Mouse (Mus musculus) brain, embryonic 18.5 days (tissue): ENCODE data around the gene Bpnt1.

ENCODE experiments used
- DNase-seq: peaks from one replicate; pipeline ENCODE4 v3.0.0-alpha.2; 2012; ENCODE audit warnings: low read depth, low spot score

Bpnt1 gene

DNA sequence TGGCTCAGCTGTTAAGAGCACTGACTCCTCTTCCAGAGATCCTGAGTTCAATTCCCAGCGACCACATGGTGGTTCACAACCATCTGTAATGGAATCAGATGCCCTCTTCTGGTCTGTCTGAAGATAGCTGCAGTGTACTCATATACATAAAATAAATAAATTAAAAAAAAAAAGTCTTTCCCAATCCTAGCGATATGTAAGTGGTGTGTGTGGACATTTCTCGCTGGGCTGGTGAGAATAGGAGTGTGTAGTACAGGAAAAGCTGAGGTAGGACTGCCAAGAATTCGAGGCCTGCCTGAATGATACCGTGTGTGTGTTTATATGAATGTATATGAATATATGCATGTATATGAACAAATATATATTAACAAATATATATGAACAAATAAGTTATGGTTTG, 585 bp upstream of the Bpnt1 start:
- DNase-seq = no peak

DNA sequence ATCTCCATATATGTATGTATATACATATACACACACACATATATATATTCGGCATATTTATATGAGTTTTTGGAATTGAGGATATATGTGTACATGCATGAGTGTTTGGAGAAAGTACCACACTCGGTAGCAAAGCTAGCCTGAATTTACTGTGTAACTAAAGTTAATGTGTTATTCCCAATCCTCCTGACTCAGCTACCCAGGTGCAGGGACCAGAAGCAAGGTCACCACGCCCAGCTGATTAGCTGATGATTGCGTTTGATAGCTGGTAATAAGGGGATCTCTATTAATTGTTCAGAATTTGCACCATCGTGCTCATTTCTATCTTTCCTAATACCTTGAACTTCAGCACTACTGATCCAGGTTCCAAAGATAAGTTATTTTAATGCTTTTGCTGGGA, 1.7 kb downstream of the Bpnt1 start:
- DNase-seq = no peak

DNA sequence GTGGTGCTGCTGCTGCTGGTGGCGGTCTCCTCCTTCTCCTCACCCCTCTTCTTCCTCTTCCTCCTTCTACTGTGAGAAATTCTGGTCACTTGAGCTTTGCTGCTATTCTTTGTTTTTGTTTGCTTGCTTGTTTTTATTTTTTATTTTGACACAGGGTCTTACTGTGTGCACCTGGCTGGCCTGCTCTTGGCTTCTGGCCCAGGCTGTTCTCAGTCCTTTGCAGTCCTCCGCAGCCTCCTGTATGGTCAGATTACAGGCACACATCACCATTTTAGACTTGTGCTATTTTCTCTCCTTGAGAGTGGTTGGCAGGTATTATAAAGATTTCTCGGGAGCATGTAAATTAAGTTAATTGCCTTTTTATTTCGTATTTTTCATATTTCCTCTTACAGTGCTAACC, 2.2 kb downstream of the Bpnt1 start:
- DNase-seq = no peak

DNA sequence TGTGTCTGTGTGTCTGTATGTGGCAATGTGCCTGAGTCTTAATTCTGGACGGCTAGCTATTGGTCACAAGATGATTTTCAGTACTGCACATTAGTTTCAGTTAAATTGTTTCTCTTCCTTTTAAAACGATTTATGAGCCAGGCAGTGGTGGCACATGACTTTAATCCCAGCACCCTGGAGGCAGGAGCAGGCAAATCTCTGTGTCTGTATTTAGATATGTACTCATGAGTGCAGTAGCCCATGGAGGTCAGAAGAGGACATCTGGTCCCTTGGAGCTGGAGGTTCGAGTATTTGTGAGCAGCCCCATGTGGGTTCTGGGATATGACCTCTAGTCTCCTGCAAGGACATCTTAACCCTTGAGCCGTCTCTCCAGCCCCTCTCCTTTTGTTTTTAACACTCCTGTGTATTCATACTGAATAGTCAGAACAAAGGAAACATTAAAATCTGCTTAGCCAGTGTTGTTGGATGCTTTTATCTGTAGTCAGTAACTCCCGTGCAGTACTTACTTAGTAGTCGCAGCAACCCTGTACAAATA, 3.3 kb downstream of the Bpnt1 start:
- DNase-seq = no peak

DNA sequence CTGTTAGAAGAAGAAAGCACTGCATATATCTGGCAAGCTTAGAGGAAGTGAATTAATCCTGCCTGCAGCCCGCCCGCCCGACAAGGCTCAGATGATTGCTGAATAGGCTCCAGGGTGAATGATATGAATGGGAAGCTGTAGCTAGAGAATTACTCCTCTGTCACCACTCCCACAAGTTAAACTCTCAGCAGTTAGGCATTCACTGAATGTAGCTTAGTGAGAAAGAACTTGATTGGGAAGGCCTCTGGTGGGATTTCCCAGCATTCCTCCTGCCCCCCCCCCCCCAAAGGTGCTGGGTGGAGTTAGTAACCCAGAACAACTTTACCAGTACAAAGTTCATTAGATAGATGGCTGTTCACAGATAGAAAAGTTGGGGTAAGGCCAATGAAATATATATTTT, 4.6 kb downstream of the Bpnt1 start:
- DNase-seq = no peak

DNA sequence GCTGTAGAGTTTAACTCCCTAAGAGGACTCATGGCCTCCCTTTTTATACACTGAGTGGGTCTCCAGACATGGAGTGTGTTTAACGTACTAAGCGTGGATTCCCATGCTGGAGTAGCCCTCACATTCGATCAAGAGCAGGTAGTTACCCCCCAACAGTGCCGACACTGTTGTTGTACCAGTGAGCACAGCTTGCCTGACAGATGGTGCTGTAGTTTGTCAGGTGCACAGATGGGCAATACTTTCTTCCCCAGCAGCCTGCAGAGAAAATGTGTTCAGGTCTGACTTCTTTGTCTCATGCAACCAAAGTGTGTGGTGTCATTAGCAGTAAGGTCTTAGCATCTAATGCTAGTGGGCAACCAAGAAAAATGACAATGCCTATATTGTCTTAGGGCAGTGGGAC, 10.5 kb downstream of the Bpnt1 start:
- DNase-seq = no peak

DNA sequence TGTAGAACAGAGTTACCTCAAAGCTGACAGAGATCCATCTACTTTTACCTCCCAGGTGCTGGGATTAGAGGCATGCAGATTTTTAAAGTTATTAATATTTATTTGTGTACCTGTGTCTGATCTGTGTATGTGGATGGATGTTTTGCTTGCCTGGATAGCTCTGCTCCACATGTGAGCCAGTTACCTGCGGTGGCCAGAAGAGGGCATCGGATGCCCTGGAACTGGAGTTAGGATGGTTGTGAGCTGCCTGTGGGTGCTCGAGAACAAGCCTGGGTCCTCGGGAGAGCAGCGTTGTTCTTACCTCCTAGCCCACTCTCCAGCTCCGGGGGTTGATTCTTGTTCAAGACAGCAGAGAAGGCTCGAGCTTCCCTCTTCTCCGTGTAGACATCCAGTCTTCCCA, 11.5 kb downstream of the Bpnt1 start:
- DNase-seq = no peak

DNA sequence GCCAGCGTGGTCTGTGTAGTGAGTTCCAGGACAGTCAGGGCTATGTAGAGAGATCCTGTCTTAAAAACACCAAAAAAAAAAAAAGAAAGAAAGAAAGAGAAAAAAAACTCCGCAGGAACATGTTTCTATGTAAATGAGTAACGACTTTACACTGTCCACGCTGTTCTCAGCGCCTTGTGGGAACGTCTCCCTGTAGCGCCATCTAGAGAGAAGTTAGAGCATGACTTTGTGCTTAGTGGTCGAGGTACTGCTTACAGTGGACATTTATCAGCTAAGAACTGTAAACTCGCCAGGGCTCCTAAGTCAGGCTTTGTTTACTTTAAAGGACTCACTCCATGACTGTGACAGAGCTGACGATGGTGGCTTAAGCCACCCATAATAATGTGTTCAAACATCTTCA, 14.2 kb downstream of the Bpnt1 start:
- no peak for DNase-seq

DNA sequence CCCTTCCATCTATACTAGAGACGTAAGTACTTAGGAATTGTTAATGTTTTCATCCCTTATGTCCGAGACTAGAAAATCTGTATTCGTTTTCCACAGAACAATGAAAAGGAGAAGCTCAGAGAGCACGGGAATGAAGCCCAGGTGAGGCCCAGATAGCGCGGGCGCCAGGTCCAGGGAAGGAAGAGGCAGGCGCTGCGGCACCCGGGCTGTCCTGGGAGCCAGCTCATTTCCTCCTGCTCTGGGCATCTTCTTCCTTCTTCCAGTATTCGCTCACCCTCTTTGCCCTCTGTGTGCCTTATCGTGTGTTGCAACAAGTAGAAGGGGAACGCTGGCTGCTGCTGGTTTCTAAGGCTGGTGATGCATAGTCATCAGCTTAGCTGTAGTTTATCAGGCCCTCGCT, 17.8 kb downstream of the Bpnt1 start:
- no peak for DNase-seq

DNA sequence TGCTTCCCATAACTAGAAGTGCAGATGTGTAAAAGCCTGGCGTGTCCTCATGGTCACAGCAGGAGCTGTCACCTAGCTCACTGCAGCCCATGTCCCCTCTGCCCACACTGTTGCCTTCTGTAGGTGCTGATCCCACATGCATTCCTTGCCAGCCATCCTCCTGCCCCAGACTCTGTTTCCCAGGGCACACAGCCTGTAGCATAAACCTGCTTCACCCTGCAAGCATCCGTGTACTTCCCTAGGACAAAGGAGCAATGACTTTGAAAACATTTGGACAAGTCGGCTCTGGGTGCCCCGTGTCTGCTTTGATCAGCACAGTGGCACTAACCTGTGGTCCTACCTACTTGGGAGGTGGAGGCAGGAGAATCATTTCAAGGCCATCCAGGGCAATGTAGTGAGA, 18.7 kb downstream of the Bpnt1 start:
- no peak for DNase-seq

DNA sequence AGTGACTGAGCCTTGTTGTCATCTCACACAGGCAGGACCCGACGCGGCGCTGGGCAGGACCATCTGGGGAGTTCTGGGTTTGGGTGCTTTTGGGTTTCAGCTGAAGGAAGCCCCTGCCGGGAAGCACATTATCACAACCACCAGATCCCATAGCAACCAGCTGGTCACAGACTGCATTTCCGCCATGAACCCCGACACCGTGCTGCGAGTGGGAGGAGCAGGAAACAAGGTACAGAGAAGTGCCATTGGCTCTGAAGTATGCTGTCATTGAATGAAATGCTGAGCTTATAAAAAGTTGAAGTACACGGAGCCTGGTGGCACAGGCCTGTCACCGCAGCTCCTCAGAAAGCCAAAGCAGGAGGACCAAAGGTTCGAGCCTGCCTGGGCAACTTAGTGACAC, 20.2 kb downstream of the Bpnt1 start:
- DNase-seq = no peak

DNA sequence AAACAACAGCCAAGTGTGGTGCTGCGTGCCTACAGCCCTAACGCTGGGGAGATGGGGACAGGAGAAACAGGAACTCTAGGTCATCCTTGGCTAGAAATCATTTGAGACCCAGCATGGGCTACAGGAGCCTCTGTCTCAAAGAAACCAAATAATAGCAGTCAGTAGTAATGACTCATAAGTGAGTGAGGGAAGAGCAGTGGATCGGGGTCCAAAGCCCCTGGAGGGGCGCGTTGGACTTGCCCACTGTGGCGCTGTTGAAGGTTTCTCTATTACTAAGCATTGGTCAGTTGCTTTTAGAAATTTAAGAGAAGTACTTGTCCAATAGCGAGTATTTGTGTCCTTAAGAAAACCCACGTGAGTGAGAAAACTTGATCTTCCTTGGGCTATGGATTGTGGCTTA, 21.4 kb downstream of the Bpnt1 start:
- no peak for DNase-seq

DNA sequence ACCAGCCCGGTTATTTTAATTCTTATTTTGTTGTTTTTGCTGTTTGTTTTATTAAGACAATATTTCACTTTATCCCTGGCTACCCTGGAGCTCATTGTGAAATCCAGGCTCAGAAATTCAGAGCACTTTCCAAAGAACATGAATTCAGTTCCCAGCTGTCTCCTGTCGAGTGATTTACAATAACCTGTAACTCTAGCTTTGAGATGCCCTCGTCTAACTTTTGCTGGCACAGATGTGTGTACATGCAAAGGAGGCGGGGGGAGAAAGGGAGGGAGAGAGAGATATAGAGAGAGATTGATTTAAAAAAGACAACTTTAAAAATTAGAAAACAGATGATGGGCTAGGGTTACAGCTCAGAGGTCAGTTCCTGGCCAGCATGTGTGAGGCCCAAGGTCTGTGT, 22.8 kb downstream of the Bpnt1 start:
- no peak for DNase-seq

DNA sequence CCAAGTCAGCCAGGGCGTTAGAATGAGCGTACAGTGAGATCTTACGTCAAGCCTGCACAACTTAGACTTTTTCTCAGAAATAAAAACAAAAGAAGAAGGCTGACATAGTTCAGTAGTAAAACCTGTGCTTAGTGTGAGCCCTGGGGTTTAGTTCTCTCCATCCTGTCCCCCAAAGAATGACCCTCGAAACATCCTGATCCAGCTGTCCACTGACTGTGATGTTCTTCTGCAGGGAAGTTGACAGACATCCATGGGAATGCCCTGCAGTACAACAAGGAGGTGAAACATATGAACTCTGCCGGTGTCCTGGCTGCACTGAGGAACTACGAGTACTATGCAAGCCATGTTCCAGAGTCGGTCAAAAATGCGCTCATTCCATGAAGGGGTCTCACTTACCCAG, 24.3 kb downstream of the Bpnt1 start:
- no peak for DNase-seq

DNA sequence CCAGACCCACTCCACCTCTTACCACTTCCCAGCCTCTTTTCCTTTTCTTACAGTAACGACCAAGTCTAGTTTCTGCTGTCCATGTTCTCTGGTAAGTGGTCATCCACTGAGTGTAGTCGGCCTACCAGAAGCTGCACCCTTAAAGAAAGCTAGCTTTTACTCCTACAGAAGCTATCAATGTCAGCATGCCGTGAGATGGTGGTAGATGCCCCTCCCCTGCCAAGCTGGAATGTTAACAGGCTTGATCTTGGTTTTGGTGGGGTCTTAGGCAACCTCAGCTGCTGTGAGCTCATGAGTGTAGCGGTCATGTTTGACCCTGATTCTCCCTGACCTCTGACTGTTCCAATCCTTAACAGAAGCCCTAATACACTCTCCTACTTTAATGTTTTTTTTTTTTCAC, 26.3 kb downstream of the Bpnt1 start:
- no peak for DNase-seq

DNA sequence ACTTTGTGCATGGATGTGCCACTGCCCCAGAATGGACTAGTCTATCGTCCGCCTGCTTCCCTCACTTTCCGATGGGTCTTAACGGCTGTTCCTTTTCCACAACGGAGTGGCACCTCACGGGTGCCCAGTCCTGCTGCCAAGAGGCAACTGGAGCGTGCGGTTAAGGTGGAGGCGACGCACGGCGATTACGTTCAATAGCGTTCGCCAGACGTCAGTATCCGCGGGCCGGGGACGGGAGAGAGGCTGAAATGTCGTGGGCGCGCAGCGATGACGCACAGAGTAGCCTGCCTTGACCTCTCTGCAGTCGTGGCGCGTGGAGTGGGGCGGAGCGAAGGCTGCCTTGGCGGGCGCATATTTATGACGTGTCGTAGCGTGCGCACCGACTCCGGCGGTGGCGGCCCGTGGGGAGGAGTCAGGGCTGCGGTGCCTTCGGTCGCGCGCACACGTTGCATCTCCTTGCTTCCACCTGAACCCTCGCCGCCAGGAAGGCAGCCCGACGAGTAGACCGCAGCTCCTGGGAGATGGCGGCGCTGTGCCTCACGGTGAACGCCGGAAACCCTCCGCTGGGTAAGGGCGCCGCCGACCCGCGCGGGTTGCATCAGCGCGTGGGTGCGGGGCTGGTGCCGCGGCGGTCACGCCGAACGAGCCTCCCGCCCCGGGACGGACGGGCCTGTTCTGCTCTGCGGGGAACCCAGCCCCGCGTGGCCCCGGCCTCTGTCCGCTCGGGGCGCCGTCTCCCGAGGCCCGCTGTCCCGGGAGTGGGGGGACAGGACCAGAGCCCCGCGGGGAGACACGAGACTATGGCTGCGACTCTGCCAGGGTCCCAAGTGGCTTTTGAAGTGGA, 30.9 kb downstream of the Bpnt1 start, which contains the start of gene Eprs:
Eprs (plus strand) TSS at position 368 of the 844 bp plus-strand sequence.
- peak; percentile 96 for DNase-seq

DNA sequence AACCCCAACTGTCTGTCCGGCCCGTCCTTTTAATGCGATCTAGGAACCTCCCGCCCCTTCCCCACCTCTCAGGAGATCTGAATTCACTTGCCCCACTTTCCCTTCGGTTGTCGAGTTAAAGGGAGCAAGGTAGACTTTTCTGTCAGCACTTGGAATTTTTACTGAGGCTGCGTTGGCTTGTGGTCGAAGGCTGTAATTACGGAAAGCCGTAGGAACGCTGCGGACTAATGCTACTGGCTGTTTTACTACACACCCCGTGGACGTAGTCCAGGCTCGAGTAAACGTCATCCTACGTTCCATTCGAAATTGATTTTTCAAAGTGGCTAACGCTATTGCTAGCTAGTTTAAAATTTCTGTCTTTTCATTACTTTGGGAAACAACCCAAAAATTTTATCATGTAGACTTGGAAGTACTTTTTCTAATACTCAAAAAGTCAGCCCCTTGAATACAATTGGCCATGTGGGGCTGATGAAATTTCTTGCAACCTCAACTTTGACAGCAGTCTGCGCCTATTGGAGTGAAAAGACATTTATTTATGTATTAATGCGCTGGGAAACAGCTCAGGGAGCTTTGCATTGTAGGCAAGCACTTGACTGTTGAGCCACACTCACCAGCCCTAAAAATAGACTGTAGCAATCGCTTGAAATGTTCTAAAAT, 31.7 kb downstream of the Bpnt1 start:
- DNase-seq = peak; percentile 14

DNA sequence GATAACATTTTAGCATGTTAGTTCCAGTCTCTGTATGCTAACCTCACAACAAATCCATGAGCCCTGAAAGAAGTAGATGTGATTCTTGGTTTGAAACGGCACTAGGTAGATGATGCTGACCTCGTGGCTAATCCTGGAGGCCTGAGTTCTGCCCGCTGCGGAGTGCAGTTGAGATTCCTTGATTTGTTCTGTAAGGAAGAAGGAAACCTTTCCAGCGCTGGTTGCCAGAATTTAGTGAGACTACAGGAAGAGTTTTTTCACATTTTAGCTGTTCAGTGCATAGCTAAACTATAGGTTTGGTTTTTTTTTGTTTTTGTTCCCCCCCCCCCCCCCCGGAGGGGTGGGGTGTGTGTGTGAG, 32.2 kb downstream of the Bpnt1 start:
- no peak for DNase-seq

DNA sequence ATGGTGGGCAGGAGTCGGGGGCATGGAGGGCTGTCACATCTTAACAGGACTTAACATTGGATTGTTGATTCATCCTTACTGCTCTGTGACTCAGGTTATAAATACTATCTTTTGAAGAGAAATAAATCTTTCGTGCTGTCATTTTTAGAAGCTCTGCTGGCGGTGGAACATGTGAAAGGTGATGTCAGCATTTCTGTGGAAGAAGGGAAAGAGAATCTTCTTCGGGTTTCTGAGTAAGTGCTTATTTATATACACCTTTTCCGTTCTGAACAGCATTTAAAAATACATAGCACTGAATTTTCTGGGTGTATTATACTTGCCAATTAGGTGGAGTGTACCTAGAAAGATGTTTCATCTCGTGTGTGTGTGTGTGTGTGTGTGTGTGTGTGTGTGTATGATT, 35.4 kb downstream of the Bpnt1 start:
- DNase-seq = no peak

DNA sequence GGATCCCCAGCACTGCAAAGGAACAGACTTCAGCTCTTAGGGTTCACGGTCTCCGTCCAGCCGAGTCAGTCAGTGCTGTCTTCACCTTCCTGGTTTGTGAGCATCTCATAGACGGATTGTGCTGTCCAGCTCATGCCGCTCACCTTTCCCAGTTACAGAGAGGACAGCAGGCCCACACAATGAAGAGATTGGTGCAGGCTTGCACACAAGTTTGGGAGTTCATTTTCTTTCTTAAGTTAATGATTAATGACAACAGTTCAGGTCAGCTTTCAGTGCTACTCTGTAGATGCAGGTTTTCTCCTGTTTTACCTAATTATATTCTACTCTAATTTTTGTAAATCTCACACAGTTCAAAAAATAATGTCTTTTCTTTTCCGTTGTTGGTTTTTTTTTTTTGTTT, 38.0 kb downstream of the Bpnt1 start:
- DNase-seq = no peak

DNA sequence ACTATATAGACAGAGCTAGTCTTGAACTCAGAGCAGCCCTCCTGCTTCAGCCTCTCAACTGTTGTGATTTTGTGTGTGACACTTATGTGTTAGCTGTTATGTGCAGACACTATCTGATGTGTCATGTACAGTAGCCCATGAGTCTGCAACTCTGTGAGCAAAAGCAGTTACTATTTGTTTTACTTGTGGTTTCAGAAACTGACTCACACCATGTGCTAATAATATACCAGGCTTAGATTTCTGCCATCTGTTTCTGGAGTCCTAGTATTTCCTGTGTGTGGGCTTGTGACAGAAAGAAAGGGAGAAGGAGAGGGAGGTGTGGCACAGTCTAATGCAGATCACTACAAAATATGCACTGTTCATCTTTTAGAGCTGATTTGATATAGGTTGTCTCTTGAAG, 44.4 kb downstream of the Bpnt1 start:
- DNase-seq = no peak

DNA sequence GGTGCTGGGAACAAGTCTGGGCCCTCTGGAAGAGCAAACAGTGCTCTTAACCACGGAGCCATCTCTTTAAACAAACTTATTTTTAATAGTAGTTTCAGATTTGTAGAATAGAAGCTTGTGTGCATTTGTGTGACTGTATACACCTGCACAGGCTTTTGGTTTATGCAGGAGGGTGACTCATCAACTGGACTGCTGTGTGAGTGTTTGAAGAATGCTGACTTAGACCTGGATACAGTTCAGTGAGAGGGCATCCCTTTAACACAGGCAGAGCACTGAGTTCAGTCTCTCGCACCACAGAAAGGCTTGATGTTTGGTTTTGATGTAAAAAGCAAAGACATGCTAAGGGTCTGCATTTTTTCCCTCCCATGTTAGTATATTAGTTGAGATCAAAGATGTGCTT, 45.5 kb downstream of the Bpnt1 start:
- DNase-seq = no peak

DNA sequence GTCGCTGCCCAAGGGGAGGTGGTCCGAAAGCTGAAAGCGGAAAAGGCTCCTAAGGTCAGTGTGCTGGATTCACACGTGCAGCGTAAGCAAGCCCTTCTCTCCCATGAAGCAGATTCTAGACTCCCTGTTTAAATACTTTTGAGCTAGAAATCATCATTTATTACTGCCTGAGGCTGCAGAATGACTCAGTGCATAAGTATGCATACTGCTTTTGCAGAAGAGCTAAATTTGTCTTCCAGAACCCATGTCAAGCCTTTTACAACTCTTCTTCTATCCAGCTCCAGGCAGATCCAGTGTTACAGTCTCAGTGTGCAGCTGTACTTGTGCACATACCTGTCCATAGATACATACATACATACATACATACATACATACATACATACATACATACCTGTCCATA, 69.7 kb downstream of the Bpnt1 start:
- DNase-seq = no peak
